Mouse (Mus musculus) hindbrain, embryonic 11.5 days (tissue): ENCODE results near the gene Cks1b. TPM values are rescaled to one million over a fixed set of nuclear protein-coding genes. Genes with fewer than 3 reads are reported as not detected.

Experiments used
- ATAC-seq: fragments of 200-750 bp; cut with Nextera tagmentation; 2 replicates; pipeline ENCODE4 v1.8.0; 2017; ENCODE audit warnings: mild to moderate bottlenecking, moderate TSS enrichment, moderate library complexity; ENCODE audit not compliant: low FRiP score
- DNase-seq: peaks from one replicate; pipeline ENCODE4 v3.0.0-alpha.2; 2015; ENCODE audit warnings: low spot score
- H3K27ac ChIP-seq: fragments of 300-500 bp; sonication (generic); 2 replicates; pipeline ENCODE4 v1.5.1; 2014; ENCODE audit warnings: mild to moderate bottlenecking, low read depth, low read length
- H3K27me3 ChIP-seq: fragments of 300-500 bp; sonication (generic); 2 replicates; pipeline ENCODE4 v1.6.1; 2014; ENCODE audit warnings: mild to moderate bottlenecking, low read length, moderate library complexity, mixed read lengths; ENCODE audit not compliant: control insufficient read depth, insufficient read depth
- H3K36me3 ChIP-seq: fragments of 300-500 bp; sonication (generic); 2 replicates; pipeline ENCODE4 v1.6.1; 2014; ENCODE audit warnings: mild to moderate bottlenecking, low read length, moderate library complexity, mixed read lengths; ENCODE audit not compliant: control insufficient read depth, insufficient read depth
- H3K4me1 ChIP-seq: fragments of 300-500 bp; sonication (generic); replicated peaks from 2 replicates; pipeline ENCODE4 v1.6.1; 2014; ENCODE audit warnings: low read length, mixed read lengths; ENCODE audit not compliant: control insufficient read depth, insufficient read depth
- H3K4me2 ChIP-seq: fragments of 300-500 bp; sonication (generic); replicated peaks from 2 replicates; pipeline ENCODE4 v1.6.1; 2014; ENCODE audit warnings: mild to moderate bottlenecking, low read depth, low read length
- H3K4me3 ChIP-seq: fragments of 300-500 bp; sonication (generic); 2 replicates; pipeline ENCODE4 v1.5.1; 2014; ENCODE audit warnings: low read depth, low read length
- H3K9ac ChIP-seq: fragments of 300-500 bp; sonication (generic); 2 replicates; pipeline ENCODE4 v1.6.1; 2014; ENCODE audit warnings: low read depth, low read length
- H3K9me3 ChIP-seq: fragments of 300-500 bp; sonication (generic); 2 replicates; pipeline ENCODE4 v1.6.1; 2016; ENCODE audit warnings: low read length; ENCODE audit not compliant: control insufficient read depth
- WGBS: fragments of 180-500 bp; shearing (Covaris S2); extraction: QIAGEN DNeasy Blood & Tissue Kit; methylation state at CpG from one replicate; pipeline ENCODE4 v1.1.7; 2014; 5-methylcytosine and 5-hydroxymethylcytosine counted together
- polyA plus RNA-seq: library from polyadenylated mRNA; unstranded; fragments of >200 nt; fragmentation: Nextera tagmentation; extraction: Ambion mirVana; gene quantifications from 2 replicates; pipeline ENCODE4 v1.2.1, GENCODE M21; 2014

The Cks1b gene
- polyA plus RNA-seq, 1 experiment from 2014 or later: 411 TPM

DNA sequence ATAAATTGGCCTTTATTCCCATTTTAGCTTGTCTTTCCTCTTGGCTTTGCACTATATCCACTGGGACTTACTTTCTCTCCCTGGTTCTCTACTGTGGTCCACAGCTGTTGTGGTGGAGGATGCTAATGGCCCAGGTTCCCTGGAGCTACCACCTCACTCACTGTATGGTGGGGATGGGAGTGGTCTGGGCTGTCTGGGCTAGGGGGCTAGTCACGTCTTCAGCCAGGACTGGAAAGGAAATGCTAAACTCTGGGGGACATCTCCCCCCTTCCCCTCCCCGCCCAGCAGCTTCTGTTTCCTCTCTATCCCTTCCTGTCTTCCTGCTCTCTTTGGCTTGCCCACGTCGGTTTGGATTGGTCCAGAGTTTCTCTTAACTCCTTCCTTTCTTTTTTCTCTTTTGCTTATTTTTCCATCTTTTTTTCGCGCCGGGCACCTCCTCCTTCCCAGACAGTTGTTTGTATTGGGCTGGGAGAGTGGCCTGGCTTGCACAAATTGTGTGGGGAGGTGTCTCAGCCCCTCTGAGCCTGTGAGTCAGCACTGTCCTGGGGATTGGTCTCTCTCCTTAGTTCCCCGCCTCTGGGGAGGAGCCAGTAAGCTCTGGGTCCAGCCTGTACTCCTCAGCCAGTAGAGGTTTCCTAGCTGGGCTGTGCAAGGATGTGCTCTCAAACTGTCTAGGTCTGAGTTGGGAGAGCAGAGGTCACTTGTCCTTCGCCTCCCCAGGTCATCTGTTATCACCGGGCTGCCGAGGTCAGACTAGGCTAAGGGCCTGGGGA, 3.0 kb upstream of the Cks1b start:
- Histone ChIP-seq H3K27ac (peak overlapping the region; percentile 65; the same call in 1 of the 2 replicates), H3K4me3 (peak overlapping the region; percentile 41), H3K9me3 (no peaks in the 10 kb centered on the region), H3K9ac (peak overlapping the region; percentile 58), H3K27me3 (no peaks in the 10 kb centered on the region), H3K4me2 (peak overlapping the region; percentile 56), H3K36me3 (no peaks in the 10 kb centered on the region), H3K4me1 (peaks cover 9% of the 10 kb centered on the region; the same call in 1 of the 2 replicates)
- WGBS: 3% methylated on average over 11 of the region's 11 CpGs
- DNase-seq (peak; percentile 65), ATAC-seq (peak; percentile 41)

DNA sequence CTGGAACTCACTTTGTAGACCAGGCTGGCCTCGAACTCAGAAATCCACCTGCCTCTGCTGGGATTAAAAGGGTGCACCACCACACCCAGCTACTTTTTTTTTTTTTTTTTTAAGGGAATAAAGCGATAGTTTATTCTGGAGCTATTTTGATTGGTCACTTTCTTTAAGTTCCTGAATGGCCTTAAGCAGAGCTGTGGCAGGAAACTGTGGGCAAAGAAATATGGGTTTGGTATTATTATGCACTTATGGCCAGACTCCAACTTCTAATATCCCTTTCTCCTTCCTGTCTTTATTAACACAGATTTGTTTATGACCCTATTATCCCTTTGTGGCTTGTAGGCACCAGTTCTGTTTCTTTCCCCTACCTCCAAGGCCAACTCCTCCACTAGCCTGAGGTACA, 2.2 kb upstream of the Cks1b start:
- ATAC-seq (no peak), DNase-seq (no peak)
- H3K9ac ChIP-seq: no peak overlapping the region
- H3K4me2 ChIP-seq: no peak overlapping the region
- H3K4me1 ChIP-seq: peaks cover 9% of the 10 kb centered on the region; the same call in 1 of the 2 replicates
- peak overlapping the region; percentile 44; the same call in 1 of the 2 replicates for H3K27ac ChIP-seq
- H3K27me3 ChIP-seq: no peaks in the 10 kb centered on the region
- H3K36me3 ChIP-seq: no peaks in the 10 kb centered on the region
- no peaks in the 10 kb centered on the region for H3K9me3 ChIP-seq
- no peak overlapping the region for H3K4me3 ChIP-seq
- 60% methylated on average over 2 of the region's 2 CpGs for WGBS

DNA sequence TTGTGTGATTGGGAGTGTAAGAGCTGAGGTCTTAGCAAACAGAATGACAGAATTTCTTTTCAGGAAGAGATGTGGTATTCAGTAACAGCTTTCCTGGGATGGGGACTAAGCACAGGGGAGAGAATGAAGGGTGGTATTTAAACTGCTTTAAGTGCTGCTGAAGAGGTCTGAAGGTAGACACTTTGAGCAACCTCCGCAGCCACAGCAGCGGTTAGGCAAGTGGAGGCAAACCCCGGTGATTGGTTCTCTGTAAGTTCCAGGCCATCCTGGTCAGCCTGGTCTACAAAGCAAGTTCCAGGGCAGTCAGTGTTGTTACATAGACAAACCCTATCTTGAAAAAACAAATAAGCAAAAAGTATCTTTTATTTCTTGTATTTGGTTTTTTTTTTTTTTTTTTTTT, 1.8 kb upstream of the Cks1b start:
- peak overlapping the region; percentile 58; the same call in 1 of the 2 replicates for H3K27ac ChIP-seq
- ATAC-seq (no peak), DNase-seq (no peak)
- 31% methylated on average over 3 of the region's 3 CpGs for WGBS
- 0 out of 2 replicates have a peak, but pooled peaks cover under 1% of the 10 kb centered on the region for H3K36me3 ChIP-seq
- H3K9ac ChIP-seq: peak overlapping the region; percentile 61; the same call in 1 of the 2 replicates
- peak overlapping the region; percentile 61 for H3K4me3 ChIP-seq
- peak overlapping the region; percentile 87 for H3K4me2 ChIP-seq
- H3K9me3 ChIP-seq: no peaks in the 10 kb centered on the region
- peaks cover 9% of the 10 kb centered on the region; the same call in 1 of the 2 replicates for H3K4me1 ChIP-seq
- H3K27me3 ChIP-seq: no peaks in the 10 kb centered on the region

DNA sequence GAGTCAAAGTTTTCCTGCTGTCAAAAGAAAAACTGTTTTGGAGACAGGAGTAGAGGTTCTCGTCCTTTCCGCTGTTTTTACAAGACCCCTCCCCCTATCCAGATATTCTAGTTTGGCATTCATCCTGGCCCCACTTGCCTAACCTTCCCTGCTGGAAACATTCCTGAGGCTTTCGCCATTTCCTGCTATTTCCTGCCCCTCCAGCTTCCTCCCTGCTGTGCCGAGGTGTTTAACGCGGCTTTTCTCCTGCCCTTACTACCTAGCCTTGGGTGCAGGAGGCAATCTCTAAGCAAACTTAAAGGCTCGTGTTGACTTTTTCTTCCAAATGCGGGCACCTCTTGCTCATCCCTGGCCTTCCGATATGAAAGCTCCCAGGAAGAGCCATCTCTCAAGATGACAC, 1.4 kb upstream of the Cks1b start:
- ATAC-seq: no peak
- no peaks in the 10 kb centered on the region for H3K9me3 ChIP-seq
- H3K27me3 ChIP-seq: no peaks in the 10 kb centered on the region
- peak overlapping the region; percentile 85 for H3K27ac ChIP-seq
- 3% methylated on average over 9 of the region's 9 CpGs for WGBS
- DNase-seq: peak; percentile 31
- H3K4me2 ChIP-seq: peak overlapping the region; percentile 87
- H3K36me3 ChIP-seq: 0 out of 2 replicates have a peak, but pooled peaks cover 3% of the 10 kb centered on the region
- H3K9ac ChIP-seq: peak overlapping the region; percentile 61
- H3K4me3 ChIP-seq: peak overlapping the region; percentile 61
- peaks cover 9% of the 10 kb centered on the region; the same call in 1 of the 2 replicates for H3K4me1 ChIP-seq

DNA sequence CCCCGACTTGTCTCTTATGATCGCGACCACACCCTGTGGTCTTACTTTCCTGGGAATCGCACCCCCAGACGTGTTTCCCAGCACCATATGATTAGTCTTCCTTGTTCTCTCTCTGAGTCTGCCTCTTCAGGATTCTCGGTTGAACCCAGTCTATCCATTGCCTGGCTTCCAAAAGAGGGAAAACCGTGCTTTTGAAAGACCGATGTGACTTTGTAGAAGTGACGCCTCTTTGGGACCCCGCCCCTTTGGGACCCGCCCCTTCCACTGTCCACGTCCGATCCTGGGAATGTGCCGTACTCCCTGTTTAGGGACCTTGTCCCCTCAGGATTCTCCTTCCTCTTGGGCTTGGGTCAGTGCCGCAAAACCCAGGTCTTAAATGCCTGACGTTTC, 673 bp upstream of the Cks1b start:
- H3K36me3 ChIP-seq: 0 out of 2 replicates have a peak, but pooled peaks cover 3% of the 10 kb centered on the region
- no peaks in the 10 kb centered on the region for H3K9me3 ChIP-seq
- peaks cover 9% of the 10 kb centered on the region; the same call in 1 of the 2 replicates for H3K4me1 ChIP-seq
- H3K4me3 ChIP-seq: peak overlapping the region; percentile 61
- H3K4me2 ChIP-seq: peak overlapping the region; percentile 87
- DNase-seq (peak; percentile 82), ATAC-seq (peak; percentile 31)
- WGBS: under 1% methylated on average over 16 of the region's 16 CpGs
- peak overlapping the region; percentile 61 for H3K9ac ChIP-seq
- no peaks in the 10 kb centered on the region for H3K27me3 ChIP-seq
- H3K27ac ChIP-seq: peak overlapping the region; percentile 85

DNA sequence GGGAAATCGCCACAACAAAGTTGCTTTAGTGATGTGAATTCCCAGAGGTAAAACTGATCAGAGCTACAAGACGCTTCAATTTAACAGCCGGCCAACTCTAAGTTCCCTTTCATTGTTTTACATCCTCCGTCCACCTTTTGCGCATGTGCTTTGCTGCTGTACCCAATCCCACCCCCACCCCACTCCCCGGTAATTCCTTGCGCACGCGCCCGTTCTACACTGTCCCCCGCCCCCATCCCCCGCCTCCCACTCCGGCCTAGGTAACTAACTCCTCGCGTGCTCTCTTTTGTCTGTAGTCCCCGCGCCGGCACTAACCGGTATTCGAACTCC, 378 bp downstream of the Cks1b start:
- 0 out of 2 replicates have a peak, but pooled peaks cover 3% of the 10 kb centered on the region for H3K36me3 ChIP-seq
- peak overlapping the region; percentile 87 for H3K4me2 ChIP-seq
- H3K27ac ChIP-seq: peak overlapping the region; percentile 58
- H3K27me3 ChIP-seq: no peaks in the 10 kb centered on the region
- ATAC-seq: peak; percentile 53
- peak overlapping the region; percentile 46 for H3K9ac ChIP-seq
- no peak for DNase-seq
- H3K9me3 ChIP-seq: no peaks in the 10 kb centered on the region
- under 1% methylated on average over 20 of the region's 20 CpGs for WGBS
- H3K4me1 ChIP-seq: peaks cover 9% of the 10 kb centered on the region; the same call in 1 of the 2 replicates
- H3K4me3 ChIP-seq: peak overlapping the region; percentile 61

DNA sequence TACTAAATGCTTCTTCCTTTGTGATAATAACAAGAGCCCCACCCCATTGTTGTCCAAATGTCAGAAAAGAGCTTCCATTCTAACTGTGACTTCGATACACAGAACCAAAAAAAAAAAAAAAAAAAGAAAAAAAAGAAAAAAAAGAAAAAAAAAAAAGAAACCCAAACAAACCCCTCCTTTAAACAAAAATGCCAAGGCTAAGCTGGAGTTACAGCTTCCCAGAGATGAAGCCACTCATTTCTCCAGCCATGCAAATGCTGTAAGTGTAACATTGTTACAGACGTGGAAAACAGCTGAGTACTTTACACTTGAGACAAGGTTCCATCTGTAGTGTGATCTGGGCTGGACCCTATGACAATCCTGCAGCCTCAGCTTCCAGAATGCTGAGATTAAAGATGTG, 1.1 kb downstream of the Cks1b start:
- ATAC-seq: no peak
- Histone ChIP-seq H3K27ac (no peak overlapping the region), H3K27me3 (no peaks in the 10 kb centered on the region), H3K4me3 (peak overlapping the region; percentile 61), H3K4me2 (peak overlapping the region; percentile 87), H3K36me3 (0 out of 2 replicates have a peak, but pooled peaks cover 3% of the 10 kb centered on the region), H3K4me1 (peaks cover 9% of the 10 kb centered on the region; the same call in 1 of the 2 replicates), H3K9me3 (no peaks in the 10 kb centered on the region), H3K9ac (peak overlapping the region; percentile 46)
- no peak for DNase-seq
- WGBS: 42% methylated on average over 2 of the region's 2 CpGs

DNA sequence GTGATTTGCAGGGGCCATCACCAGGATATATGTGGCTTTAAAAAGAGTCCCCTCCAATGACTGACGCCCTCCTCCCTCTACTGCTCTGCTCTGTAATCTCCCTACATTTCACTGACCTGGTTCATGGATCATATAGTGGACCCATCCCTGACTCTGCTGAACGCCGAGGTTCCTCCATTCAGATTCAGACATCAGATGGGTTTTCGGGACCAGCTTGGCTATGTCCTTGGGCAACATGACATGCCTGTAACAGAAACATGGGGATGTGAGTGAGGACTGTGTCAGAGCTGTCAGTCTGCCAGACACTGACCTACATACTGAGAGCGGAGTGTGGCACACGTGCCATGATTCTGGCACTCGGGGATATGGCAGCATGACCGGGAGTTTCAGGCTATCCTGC, 2.0 kb downstream of the Cks1b start:
- no peaks in the 10 kb centered on the region for H3K27me3 ChIP-seq
- H3K4me3 ChIP-seq: no peak overlapping the region
- peaks cover 4% of the 10 kb centered on the region; the same call in 1 of the 2 replicates for H3K4me1 ChIP-seq
- H3K36me3 ChIP-seq: 0 out of 2 replicates have a peak, but pooled peaks cover 3% of the 10 kb centered on the region
- no peak overlapping the region for H3K27ac ChIP-seq
- no peak for ATAC-seq
- WGBS: 96% methylated on average over 8 of the region's 8 CpGs
- DNase-seq: no peak
- no peaks in the 10 kb centered on the region for H3K9me3 ChIP-seq
- no peak overlapping the region for H3K9ac ChIP-seq
- no peak overlapping the region for H3K4me2 ChIP-seq
